Mouse (Mus musculus): Measurements from ENCODE around the gene Gsdma. TPM values are rescaled to one million over a fixed set of nuclear protein-coding genes. Genes with fewer than 3 reads are reported as not detected.

Gene Gsdma
- polyA plus RNA-seq, 1 experiment from 2014 or later, result 10.5 TPM

DNA sequence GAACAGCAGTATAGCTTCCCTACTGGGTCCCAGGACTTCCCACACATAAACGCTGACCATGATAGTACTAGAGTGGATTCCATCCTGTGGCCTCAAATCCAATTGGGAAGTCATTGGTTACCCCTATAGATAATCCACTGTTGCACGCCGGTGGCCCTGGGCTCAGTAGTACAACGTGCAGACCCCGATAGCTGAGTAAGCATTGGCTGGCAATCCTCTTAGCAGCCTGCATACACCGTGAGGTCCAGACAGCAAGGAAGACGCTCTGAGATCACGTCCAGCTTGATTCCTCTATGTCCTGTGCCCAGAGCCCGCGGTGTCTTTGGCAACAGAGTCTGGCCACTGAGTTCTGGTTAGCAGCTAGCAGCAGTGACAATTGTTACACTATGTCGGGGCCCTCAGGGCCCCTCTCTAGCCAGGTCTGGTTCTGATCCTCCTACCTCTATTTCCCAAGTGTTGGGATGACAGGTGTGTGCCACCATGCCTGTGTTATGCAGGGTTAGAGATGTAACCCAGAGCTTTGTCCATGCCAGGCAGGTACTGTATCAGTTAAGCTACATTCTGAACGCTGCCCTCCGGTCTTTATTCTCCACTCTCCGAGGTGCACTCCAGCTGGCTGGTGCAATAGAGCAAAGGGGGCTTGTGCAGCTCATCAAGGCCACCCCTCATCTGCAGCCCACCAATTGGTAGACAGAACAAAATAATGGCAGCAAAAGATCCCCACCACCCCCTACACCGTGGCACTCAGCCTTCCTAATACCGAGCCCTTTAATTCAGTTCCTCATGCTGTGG, 34.9 kb downstream of the Gsdma start:
- no peak overlapping the region for H3K27ac ChIP-seq
- no peak for ATAC-seq (ENCODE audit: insufficient number of reproducible peaks, low FRiP score, low TSS enrichment, low read depth)
- 86% methylated on average over 16 of the region's 16 CpGs for WGBS

DNA sequence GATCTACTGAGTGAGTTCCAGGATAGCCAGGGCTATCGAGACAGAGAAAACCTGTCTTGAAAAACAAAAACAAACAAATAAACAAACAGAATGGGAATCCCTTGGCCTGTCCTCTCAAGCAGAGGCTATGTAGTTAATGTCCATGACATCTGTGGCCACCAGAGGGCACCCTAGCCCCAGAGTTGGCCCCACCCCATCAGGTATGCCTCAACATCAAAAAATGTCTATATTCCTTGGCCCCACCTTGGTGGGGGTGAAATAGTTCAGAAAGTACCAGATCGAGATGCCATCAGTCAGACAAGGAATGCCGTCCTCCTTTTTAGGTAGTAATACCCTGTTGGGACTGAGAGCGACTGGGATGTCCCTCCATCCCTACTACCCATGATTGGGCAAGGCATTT, 35.8 kb downstream of the Gsdma start:
- Histone ChIP-seq H3K4me2 (no peak overlapping the region), H3K27ac (no peak overlapping the region), H3K27me3 (0 out of 2 replicates have a peak, but pooled peaks cover 4% of the 10 kb centered on the region), H3K4me1 (peaks cover 29% of the 10 kb centered on the region), H3K36me3 (peaks cover 31% of the 10 kb centered on the region), H3K9ac (no peak overlapping the region), H3K9me3 (no peaks in the 10 kb centered on the region), H3K4me3 (no peak overlapping the region)
- WGBS, result 32% methylated on average over 4 of the region's 4 CpGs
- ATAC-seq (ENCODE audit: insufficient number of reproducible peaks, low FRiP score, low TSS enrichment, low read depth), result no peak

More for the DNA sequence above, 34.9 kb downstream of the Gsdma start:
- Histone ChIP-seq H3K9me3 (no peaks in the 10 kb centered on the region), H3K4me3 (no peak overlapping the region), H3K4me2 (no peak overlapping the region), H3K4me1 (peaks cover 29% of the 10 kb centered on the region), H3K27me3 (0 out of 2 replicates have a peak, but pooled peaks cover 4% of the 10 kb centered on the region), H3K9ac (no peak overlapping the region), H3K36me3 (peaks cover 31% of the 10 kb centered on the region)

DNA sequence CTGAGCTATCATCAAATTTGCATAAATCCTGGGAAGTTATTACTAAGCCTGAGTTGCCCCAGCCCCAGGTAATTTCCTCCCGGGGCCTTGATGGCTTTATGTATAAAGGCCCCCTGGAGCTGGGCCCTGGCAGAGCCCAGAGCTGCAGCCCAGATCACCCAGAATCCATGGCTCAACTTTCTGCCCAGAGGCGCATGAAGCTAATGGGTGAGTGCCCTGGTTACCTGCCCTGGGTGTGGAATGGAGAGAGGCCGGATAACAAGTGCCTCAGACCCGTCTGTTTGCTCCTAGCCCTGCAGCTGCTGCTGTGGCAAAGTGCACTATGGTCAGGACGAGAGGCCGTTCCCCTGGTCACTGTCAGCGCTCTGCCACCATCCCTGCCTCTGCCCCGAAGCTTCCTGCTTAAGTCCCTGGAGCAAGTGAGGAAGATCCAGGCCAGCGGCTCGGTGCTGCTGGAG, 37.1 kb downstream of the Gsdma start, which contains the start of gene Csf3:
Gene Csf3, plus strand, starts transcription at position 51 of the 458 bp plus-strand sequence.
- H3K9me3 ChIP-seq, result no peaks in the 10 kb centered on the region
- H3K4me1 ChIP-seq, result peaks cover 29% of the 10 kb centered on the region
- H3K4me3 ChIP-seq, result no peak within 1 kb of the TSS
- H3K9ac ChIP-seq, result no peak within 1 kb of the TSS
- H3K4me2 ChIP-seq, result no peak within 1 kb of the TSS
- H3K27me3 ChIP-seq, result 0 out of 2 replicates have a peak, but pooled peaks cover 4% of the 10 kb centered on the region
- H3K36me3 ChIP-seq, result peaks cover 31% of the 10 kb centered on the region
- 43% methylated on average over 10 of the region's 10 CpGs for WGBS
- no peak within 1 kb of the TSS for H3K27ac ChIP-seq
- no peak for ATAC-seq (ENCODE audit: insufficient number of reproducible peaks, low FRiP score, low TSS enrichment, low read depth)

DNA sequence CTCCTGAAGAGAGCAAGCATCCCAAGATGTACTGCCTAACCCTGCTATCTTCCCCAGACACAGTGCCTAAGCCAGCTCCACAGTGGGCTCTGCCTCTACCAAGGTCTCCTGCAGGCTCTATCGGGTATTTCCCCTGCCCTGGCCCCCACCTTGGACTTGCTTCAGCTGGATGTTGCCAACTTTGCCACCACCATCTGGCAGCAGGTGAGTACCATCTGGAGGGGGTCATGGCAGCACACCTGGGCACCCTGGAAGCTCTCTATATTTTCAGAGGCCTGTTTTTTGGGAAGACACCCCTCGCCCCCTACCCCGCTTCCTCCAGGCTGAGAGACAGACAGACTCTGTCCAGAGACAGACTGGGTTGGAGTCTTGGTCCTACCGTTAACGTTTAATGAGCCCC, 38.2 kb downstream of the Gsdma start:
- Histone ChIP-seq H3K27ac (no peak overlapping the region), H3K9ac (no peak overlapping the region), H3K9me3 (no peaks in the 10 kb centered on the region), H3K4me3 (no peak overlapping the region), H3K27me3 (0 out of 2 replicates have a peak, but pooled peaks cover 4% of the 10 kb centered on the region), H3K4me1 (peaks cover 34% of the 10 kb centered on the region), H3K4me2 (no peak overlapping the region), H3K36me3 (peaks cover 32% of the 10 kb centered on the region)
- no peak for ATAC-seq (ENCODE audit: insufficient number of reproducible peaks, low FRiP score, low TSS enrichment, low read depth)
- WGBS, result 52% methylated on average over 5 of the region's 5 CpGs

DNA sequence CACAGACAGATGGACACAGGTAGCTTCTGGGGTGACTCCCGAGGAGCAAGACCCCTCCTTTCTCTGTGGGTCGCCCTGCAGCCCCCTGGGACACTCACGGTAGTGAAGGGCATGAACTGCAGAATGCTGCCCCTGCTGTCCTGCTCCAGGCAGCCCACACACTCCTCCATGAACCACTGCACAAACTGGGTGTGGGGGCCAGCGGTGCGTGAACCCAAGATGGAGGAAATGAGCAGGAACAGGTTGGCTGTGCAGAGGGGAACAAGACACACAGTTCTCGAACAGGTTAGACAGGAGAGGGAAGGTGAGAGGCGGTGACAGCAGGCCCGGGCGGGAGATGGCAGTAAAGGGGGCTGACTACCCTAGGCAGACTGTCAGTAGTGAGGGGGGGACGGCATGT, 40.9 kb downstream of the Gsdma start:
- ATAC-seq (ENCODE audit: insufficient number of reproducible peaks, low FRiP score, low TSS enrichment, low read depth), result no peak
- Histone ChIP-seq H3K9me3 (no peaks in the 10 kb centered on the region), H3K4me2 (no peak overlapping the region), H3K36me3 (peaks cover 53% of the 10 kb centered on the region), H3K27ac (no peak overlapping the region), H3K4me3 (no peak overlapping the region), H3K9ac (no peak overlapping the region), H3K4me1 (peaks cover 49% of the 10 kb centered on the region), H3K27me3 (0 out of 2 replicates have a peak, but pooled peaks cover 4% of the 10 kb centered on the region)
- WGBS, result 79% methylated on average over 10 of the region's 10 CpGs

DNA sequence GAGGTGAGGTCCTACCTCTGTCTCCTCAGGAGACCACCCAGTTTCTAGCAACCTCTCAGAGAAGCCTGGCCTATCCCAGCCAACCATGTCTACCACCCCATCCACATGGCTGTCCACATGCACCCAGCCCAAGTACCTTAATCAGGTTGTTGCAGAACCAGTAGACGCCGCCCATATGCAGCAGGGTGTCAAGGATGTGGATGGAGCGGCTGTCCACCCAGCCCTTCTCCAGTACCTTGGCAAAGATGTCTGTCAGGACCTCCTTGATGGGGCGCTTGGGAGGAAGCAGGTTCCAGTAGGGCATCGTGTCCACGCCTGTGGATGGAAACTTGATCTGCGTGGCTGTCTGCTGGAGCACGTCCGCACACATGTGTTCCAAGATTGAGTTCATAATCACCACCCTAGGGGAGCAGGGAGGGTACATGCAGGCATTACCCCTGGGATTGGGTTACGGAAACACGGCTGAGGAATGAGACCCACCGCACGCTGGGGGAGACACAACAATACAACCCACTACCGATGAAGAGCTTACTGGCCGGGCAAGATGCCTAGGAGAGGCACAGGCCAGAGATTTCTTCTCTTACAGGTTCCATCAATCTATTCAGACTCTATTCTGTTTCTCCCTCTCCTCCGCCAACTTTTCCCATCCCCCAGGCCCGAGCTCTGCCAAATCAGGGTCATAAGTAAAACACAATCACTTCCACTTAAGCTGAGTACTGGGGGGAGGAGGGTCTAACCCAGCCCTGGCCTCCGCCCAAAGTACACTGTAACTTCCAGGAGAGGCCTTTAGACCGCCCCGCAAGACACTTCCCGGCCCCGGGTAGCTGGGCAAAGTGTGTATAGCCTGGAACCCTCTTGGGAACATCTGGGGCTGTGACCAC, 43.5 kb downstream of the Gsdma start:
- H3K4me2 ChIP-seq, result no peak overlapping the region
- peaks cover 75% of the 10 kb centered on the region for H3K36me3 ChIP-seq
- peaks cover 30% of the 10 kb centered on the region for H3K4me1 ChIP-seq
- 71% methylated on average over 22 of the region's 22 CpGs for WGBS
- no peaks in the 10 kb centered on the region for H3K27me3 ChIP-seq
- peak overlapping the region; percentile 66 for H3K27ac ChIP-seq
- ATAC-seq (ENCODE audit: insufficient number of reproducible peaks, low FRiP score, low TSS enrichment, low read depth), result no peak
- no peak overlapping the region for H3K4me3 ChIP-seq
- no peaks in the 10 kb centered on the region for H3K9me3 ChIP-seq
- H3K9ac ChIP-seq, result no peak overlapping the region

DNA sequence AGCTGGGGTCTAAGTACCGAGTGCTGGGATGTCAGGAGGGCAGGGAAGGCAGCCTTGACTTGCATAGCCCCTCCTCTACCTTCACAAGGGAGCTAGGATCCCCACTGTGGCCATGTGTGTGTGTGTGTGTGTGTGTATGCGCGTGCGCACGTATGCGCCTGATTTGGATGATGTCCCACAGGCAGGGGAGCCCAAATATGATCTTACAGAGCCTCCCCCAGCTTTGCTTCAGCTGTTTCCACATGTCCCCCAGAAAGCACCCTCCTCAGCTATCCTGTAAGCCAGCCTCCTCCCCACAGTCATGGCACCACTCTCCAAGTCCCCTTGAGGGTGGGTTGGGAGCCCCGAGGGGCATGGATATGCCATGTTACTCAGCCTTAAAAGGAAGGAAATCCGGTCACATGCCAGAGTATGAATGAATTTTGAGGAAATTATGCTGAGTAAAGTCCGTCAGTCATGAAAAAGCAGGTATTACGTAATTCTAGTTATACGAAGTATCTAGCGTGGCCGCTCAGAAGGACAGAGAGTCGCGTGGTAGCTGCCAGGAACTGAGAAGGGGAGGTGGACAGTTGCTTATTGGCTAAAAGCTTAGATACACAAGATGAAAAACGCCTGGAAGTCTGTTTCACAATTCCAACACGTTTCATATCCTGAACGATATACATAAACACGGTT, 44.3 kb downstream of the Gsdma start:
- Histone ChIP-seq H3K4me2 (no peak overlapping the region), H3K27ac (peak overlapping the region; percentile 66), H3K9me3 (no peaks in the 10 kb centered on the region), H3K9ac (no peak overlapping the region), H3K4me1 (peaks cover 26% of the 10 kb centered on the region), H3K27me3 (no peaks in the 10 kb centered on the region), H3K36me3 (peaks cover 83% of the 10 kb centered on the region), H3K4me3 (no peak overlapping the region)
- WGBS, result 79% methylated on average over 19 of the region's 19 CpGs
- ATAC-seq (ENCODE audit: insufficient number of reproducible peaks, low FRiP score, low TSS enrichment, low read depth), result no peak

DNA sequence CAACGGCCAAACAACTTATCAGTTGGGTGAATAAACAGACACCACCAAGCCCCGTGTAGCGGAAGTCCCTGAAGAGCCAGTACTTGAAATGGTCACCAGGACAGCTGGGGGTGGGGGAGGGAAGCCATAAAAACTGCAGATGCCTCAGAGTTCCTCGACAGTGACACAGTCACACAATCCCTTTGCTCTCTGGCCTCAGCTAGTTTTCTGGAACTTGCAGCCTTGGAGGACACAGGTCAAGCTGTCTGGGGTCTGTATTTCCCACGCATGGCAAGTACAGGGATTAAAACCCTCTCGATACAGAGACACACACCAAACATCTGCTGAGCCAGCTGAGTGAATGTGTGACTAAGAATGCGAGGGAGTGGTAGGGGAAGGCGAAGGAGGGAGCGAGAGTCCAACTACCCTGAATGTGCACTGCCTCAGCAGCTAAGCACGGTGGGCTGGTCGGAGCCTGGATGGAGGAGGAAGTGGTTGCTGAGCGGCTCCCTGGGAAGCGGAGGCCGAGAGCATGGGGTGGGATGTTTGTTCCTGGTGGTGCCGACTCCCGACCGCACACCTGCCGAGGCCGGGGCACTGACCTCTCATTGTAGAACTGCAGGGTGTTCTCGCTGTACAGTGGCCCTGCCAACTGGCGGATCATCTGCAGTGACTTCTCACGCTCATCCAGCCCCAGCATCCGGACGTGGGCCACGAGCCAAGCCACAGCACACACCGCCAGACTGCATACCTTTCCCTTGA, 45.0 kb downstream of the Gsdma start:
- WGBS, result 74% methylated on average over 26 of the region's 26 CpGs
- H3K27ac ChIP-seq, result peak overlapping the region; percentile 0; the same call in 1 of the 2 replicates
- H3K27me3 ChIP-seq, result no peaks in the 10 kb centered on the region
- peaks cover 89% of the 10 kb centered on the region for H3K36me3 ChIP-seq
- no peaks in the 10 kb centered on the region for H3K9me3 ChIP-seq
- ATAC-seq (ENCODE audit: insufficient number of reproducible peaks, low FRiP score, low TSS enrichment, low read depth), result no peak
- H3K4me2 ChIP-seq, result no peak overlapping the region
- no peak overlapping the region for H3K4me3 ChIP-seq
- H3K4me1 ChIP-seq, result peaks cover 26% of the 10 kb centered on the region
- H3K9ac ChIP-seq, result no peak overlapping the region

DNA sequence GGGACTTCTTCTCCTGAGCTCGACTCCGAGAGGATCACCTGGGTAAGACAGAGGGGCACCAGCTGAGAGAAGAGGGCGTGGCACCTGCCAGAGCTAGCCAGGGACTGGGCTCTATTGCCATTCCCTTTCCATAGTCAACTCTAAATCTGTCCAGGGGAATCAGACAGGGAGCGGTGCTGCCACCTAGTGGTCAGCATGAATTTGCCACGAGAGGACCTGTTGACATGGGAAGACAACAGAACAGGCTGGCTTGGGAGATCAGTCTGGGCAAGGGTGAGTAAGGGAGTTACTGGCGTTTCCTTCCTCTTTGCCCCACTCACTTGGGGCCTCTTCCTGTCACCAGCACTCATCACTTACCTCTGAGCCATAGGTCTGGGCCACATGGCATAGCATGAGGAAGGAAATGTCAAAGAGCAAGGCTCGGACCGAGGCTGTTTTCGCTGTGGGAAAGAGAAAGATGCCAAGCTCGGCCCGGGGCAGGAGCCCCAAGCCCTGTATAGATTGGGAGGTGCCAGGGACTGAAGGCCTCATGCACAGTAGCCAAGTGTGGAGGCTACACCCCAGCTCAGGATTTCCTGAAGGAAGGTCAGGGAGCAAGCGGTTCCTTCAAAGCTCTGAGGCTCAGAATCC, 46.4 kb downstream of the Gsdma start:
- H3K9me3 ChIP-seq, result no peaks in the 10 kb centered on the region
- 53% methylated on average over 12 of the region's 12 CpGs for WGBS
- H3K4me2 ChIP-seq, result no peak overlapping the region
- no peak overlapping the region for H3K9ac ChIP-seq
- H3K4me3 ChIP-seq, result no peak overlapping the region
- H3K4me1 ChIP-seq, result peaks cover 26% of the 10 kb centered on the region
- H3K27ac ChIP-seq, result peak overlapping the region; percentile 47; the same call in 1 of the 2 replicates
- no peaks in the 10 kb centered on the region for H3K27me3 ChIP-seq
- no peak for ATAC-seq (ENCODE audit: insufficient number of reproducible peaks, low FRiP score, low TSS enrichment, low read depth)
- peaks cover 89% of the 10 kb centered on the region for H3K36me3 ChIP-seq

DNA sequence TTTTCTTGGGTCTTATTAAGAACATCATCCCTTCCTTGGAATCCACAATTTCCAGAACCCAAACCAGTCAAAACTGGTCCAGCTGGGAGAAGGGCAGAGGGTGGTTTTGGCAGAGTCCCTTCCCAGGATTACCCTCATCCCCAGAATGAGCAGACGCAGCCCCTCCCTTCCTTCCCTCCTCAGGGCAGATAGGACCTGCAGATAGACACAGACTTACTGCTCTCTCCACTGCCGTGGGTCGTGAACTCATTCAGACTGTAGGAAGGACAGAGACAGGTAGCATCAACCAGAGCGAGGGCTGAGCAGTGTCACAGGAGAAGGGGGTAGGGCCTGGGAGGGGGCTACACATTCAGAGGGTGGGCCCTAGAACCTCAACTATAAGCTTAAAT, 46.9 kb downstream of the Gsdma start:
- Histone ChIP-seq H3K27ac (0 out of 2 replicates have a peak overlapping the region, but pooled peaks have one; percentile 47), H3K36me3 (peaks cover 89% of the 10 kb centered on the region), H3K9me3 (no peaks in the 10 kb centered on the region), H3K4me1 (peaks cover 26% of the 10 kb centered on the region), H3K4me3 (no peak overlapping the region), H3K9ac (no peak overlapping the region), H3K27me3 (no peaks in the 10 kb centered on the region), H3K4me2 (no peak overlapping the region)
- 64% methylated on average over 4 of the region's 4 CpGs for WGBS
- ATAC-seq (ENCODE audit: insufficient number of reproducible peaks, low FRiP score, low TSS enrichment, low read depth), result no peak
